Mouse (Mus musculus) Patski (cell line): ENCODE measurements around the gene Slc1a4. TPM values are rescaled to one million over a fixed set of nuclear protein-coding genes. Genes with fewer than 3 reads are reported as not detected.

Experiments used
- ATAC-seq: fragments of 100-300 bp; one replicate; pipeline ENCODE4 v1.8.0; 2021
- CTCF ChIA-PET: fragments of 350-600 bp; sonication (Branson Sonifier 250); formaldehyde crosslinking; loops from one replicate; lab custom pipeline; 2022; ENCODE audit warnings: inconsistent platforms; lab: Charles Lee
- POLR2A ChIA-PET: fragments of 350-600 bp; sonication (Branson Sonifier 250); formaldehyde crosslinking; loops from one replicate; lab custom pipeline; 2022; ENCODE audit warnings: antibody characterized with exemption, inconsistent platforms; lab: Charles Lee
- DNase-seq: peaks from one replicate; pipeline ENCODE4 v3.0.0-alpha.2; 2011; ENCODE audit warnings: low read depth, low spot score
- H3K27me3 ChIP-seq: fragments of 371-371 bp; one replicate; pipeline ENCODE4 v1.5.1; 2021
- CTCF ChIP-seq: fragments of 100-300 bp; IDR thresholded peaks from one replicate; pipeline ENCODE4 v1.5.1; 2021
- in situ Hi-C: fragments of 300-500 bp; cut with MboI; formaldehyde crosslinking; loops from 3 replicates; pipeline ENCODE4 v1.11.1; 2018; ENCODE audit warnings: low pct_unique_long_range_greater_than_20kb, mixed read lengths
- polyA plus RNA-seq: library from polyadenylated mRNA; unstranded; gene quantifications from one replicate; pipeline ENCODE4 v1.2.3, GENCODE M21; 2021

Gene Slc1a4
- polyA plus RNA-seq, 1 experiment from 2014 or later: 20.2 TPM

- in situ Hi-C loops: no loop called here
- TF ChIP-seq CTCF: peak; percentile 80
- DNase-seq: no peak
Observed at GRCm38 (mm10) chr11:20304341-20304740, 28.2 kb downstream of the Slc1a4 start.

GRCm38 (mm10) chr11:20301332-20301731, 31.2 kb downstream of the Slc1a4 start:
- DNase-seq (no peak), ATAC-seq (no peak)
- TF ChIP-seq CTCF: no peak
- H3K27me3 ChIP-seq: no peaks in the 10 kb centered on the region
- POLR2A ChIA-PET: no interaction called here
- in situ Hi-C loops: no loop called here
- CTCF ChIA-PET: interaction anchor here (1.7 kb wide), 2 partner anchors 13 to 32 kb away, joined by 6 read pairs; partner anchors contain the start of gene Slc1a4

More at GRCm38 (mm10) chr11:20304341-20304740, 28.2 kb downstream of the Slc1a4 start:
- POLR2A ChIA-PET: no interaction called here
- ATAC-seq: no peak
- no peaks in the 10 kb centered on the region for H3K27me3 ChIP-seq
- CTCF ChIA-PET: interaction anchor here (1.3 to 2.5 kb wide), 3 partner anchors 17 to 29 kb away, joined by 6 to 7 read pairs (median 6); partner anchors contain the start of gene Slc1a4

- ChIA-PET CTCF (interaction anchor here (1.7 kb wide), 2 partner anchors 12 to 32 kb away, joined by 6 read pairs; partner anchors contain the start of gene Slc1a4), POLR2A (no interaction called here)
- DNase-seq (no peak), ATAC-seq (no peak)
- in situ Hi-C loops: no loop called here
- TF ChIP-seq CTCF: no peak
- no peaks in the 10 kb centered on the region for H3K27me3 ChIP-seq
Observed at GRCm38 (mm10) chr11:20300850-20301249, 31.7 kb downstream of the Slc1a4 start.

GRCm38 (mm10) chr11:20299900-20300299, 32.6 kb downstream of the Slc1a4 start:
- ChIA-PET POLR2A (no interaction called here), CTCF (interaction anchor here (1.2 to 1.7 kb wide), 2 partner anchors 18 to 37 kb away, joined by 3 to 7 read pairs; no protein-coding TSS in a partner anchor)
- no peak for TF ChIP-seq CTCF
- DNase-seq (no peak), ATAC-seq (no peak)
- no peaks in the 10 kb centered on the region for H3K27me3 ChIP-seq
- in situ Hi-C loops: no loop called here

GRCm38 (mm10) chr11:20284463-20284862, 48.0 kb downstream of the Slc1a4 start:
- ATAC-seq (no peak), DNase-seq (no peak)
- H3K27me3 ChIP-seq: no peaks in the 10 kb centered on the region
- in situ Hi-C loops: no loop called here
- ChIA-PET CTCF (no interaction called here), POLR2A (no interaction called here)
- TF ChIP-seq CTCF: no peak

- in situ Hi-C loops: no loop called here
- no peak for DNase-seq
- no peak for TF ChIP-seq CTCF
- ATAC-seq: no peak
- no peaks in the 10 kb centered on the region for H3K27me3 ChIP-seq
- CTCF ChIA-PET: no interaction called here
- POLR2A ChIA-PET: no interaction called here
Observed at GRCm38 (mm10) chr11:20282601-20283219, 49.8 kb downstream of the Slc1a4 start.

GRCm38 (mm10) chr11:20280982-20281381, 51.5 kb downstream of the Slc1a4 start:
- in situ Hi-C loops: no loop called here
- no peak for TF ChIP-seq CTCF
- DNase-seq: no peak
- ATAC-seq: no peak
- ChIA-PET POLR2A (no interaction called here), CTCF (no interaction called here)
- H3K27me3 ChIP-seq: no peaks in the 10 kb centered on the region

- DNase-seq: no peak
- H3K27me3 ChIP-seq: no peaks in the 10 kb centered on the region
- POLR2A ChIA-PET: no interaction called here
- no peak for TF ChIP-seq CTCF
- ATAC-seq: no peak
- in situ Hi-C loops: no loop called here
- CTCF ChIA-PET: no interaction called here
Observed at GRCm38 (mm10) chr11:20278702-20279101, 53.8 kb downstream of the Slc1a4 start.

GRCm38 (mm10) chr11:20277106-20277505, 55.4 kb downstream of the Slc1a4 start:
- ChIA-PET CTCF (interaction anchor here (1.4 kb wide), 1 partner anchor 35 kb away, joined by 4 read pairs; no protein-coding TSS in a partner anchor), POLR2A (no interaction called here)
- no peak for ATAC-seq
- no peak for TF ChIP-seq CTCF
- H3K27me3 ChIP-seq: no peaks in the 10 kb centered on the region
- DNase-seq: no peak
- in situ Hi-C loops: no loop called here

GRCm38 (mm10) chr11:20275974-20276373, 56.5 kb downstream of the Slc1a4 start:
- ChIA-PET POLR2A (no interaction called here), CTCF (interaction anchor here (1.3 kb wide), 1 partner anchor 58 kb away, joined by 6 read pairs; no protein-coding TSS in a partner anchor)
- no peak for TF ChIP-seq CTCF
- H3K27me3 ChIP-seq: no peaks in the 10 kb centered on the region
- no peak for DNase-seq
- no peak for ATAC-seq
- in situ Hi-C loops: no loop called here

- ChIA-PET CTCF (no interaction called here), POLR2A (no interaction called here)
- no peak for ATAC-seq
- in situ Hi-C loops: loop anchor here (5.0 to 25.0 kb wide), 2 partner anchors 127 to 133 kb away; no protein-coding TSS in a partner anchor
- no peak for TF ChIP-seq CTCF
- H3K27me3 ChIP-seq: no peaks in the 10 kb centered on the region
- DNase-seq: no peak
Observed at GRCm38 (mm10) chr11:20269885-20270284, 62.6 kb downstream of the Slc1a4 start.
